Mouse (Mus musculus) cortical plate, adult 2 months (tissue): Measurements from ENCODE around the gene Rasgef1c.

Experiments used
- CTCF ChIP-seq: fragments of 200-500 bp; IDR thresholded peaks from 2 replicates; pipeline ENCODE4 v1.5.1; 2011; ENCODE audit warnings: mild to moderate bottlenecking, control low read depth, low read length; ENCODE audit not compliant: insufficient read depth; ENCODE audit errors: extremely low read depth
- POLR2A ChIP-seq: fragments of 200-500 bp; IDR thresholded peaks from 2 replicates; pipeline ENCODE4 v1.6.1; 2011; ENCODE audit warnings: mild to moderate bottlenecking, low read length, control low read depth; ENCODE audit not compliant: insufficient read depth; ENCODE audit errors: extremely low read depth

- TF ChIP-seq POLR2A: no peak
- TF ChIP-seq CTCF: no peak
These were observed 44.1 kb downstream of the Rasgef1c start for GRCm38 (mm10) chr11:49945726-49946125.
